Mouse (Mus musculus) testis, adult 2 months (tissue): Measurements from ENCODE around the gene Trabd. TPM values are rescaled to one million over a fixed set of nuclear protein-coding genes. Genes with fewer than 3 reads are reported as not detected.

Experiments
- H3K27ac ChIP-seq: fragments of 200-500 bp; 2 replicates; pipeline ENCODE4 v1.5.1; 2012; ENCODE audit warnings: low read depth, low read length; ENCODE audit not compliant: control insufficient read depth, insufficient read depth
- H3K27me3 ChIP-seq: fragments of 200-500 bp; 2 replicates; pipeline ENCODE4 v1.6.1; 2012; ENCODE audit warnings: mild to moderate bottlenecking, low read length, moderate library complexity; ENCODE audit not compliant: control insufficient read depth, insufficient read depth
- H3K36me3 ChIP-seq: fragments of 200-500 bp; 2 replicates; pipeline ENCODE4 v1.6.1; 2012; ENCODE audit warnings: mild to moderate bottlenecking, low read length; ENCODE audit not compliant: control insufficient read depth, insufficient read depth
- H3K4me1 ChIP-seq: fragments of 200-500 bp; 2 replicates; pipeline ENCODE4 v1.6.1; 2012; ENCODE audit warnings: low read length; ENCODE audit not compliant: control insufficient read depth, insufficient read depth
- H3K4me3 ChIP-seq: fragments of 200-500 bp; 2 replicates; pipeline ENCODE4 v1.5.1; 2012; ENCODE audit warnings: low read depth, mild to moderate bottlenecking, low read length, moderate library complexity, mixed read lengths; ENCODE audit not compliant: control insufficient read depth
- CTCF ChIP-seq: fragments of 200-500 bp; IDR thresholded peaks from 2 replicates; pipeline ENCODE4 v1.5.1; 2012; ENCODE audit warnings: low read depth, mild to moderate bottlenecking, inconsistent platforms, low read length, moderate library complexity; ENCODE audit not compliant: control insufficient read depth, insufficient read depth, insufficient replicate concordance
- POLR2A ChIP-seq: fragments of 200-500 bp; IDR thresholded peaks from 2 replicates; pipeline ENCODE4 v1.6.1; 2012; ENCODE audit warnings: low read depth, mild to moderate bottlenecking, inconsistent platforms, low read length, moderate library complexity; ENCODE audit not compliant: control insufficient read depth
- polyA plus RNA-seq: library from polyadenylated mRNA; depleted of rRNA; stranded (reverse); fragments of >200 nt; gene quantifications from 2 replicates; pipeline ENCODE4 v1.2.3, GENCODE M21; 2012; rRNA removed

Gene Trabd
- 17.3 and 19.7 TPM in 2 replicates for polyA plus RNA-seq

- Histone ChIP-seq H3K27ac (peak within 1 kb of the TSS; percentile 67), H3K4me3 (peak within 1 kb of the TSS; percentile 98), H3K36me3 (no peaks in the 10 kb centered on the region), H3K4me1 (peaks cover 22% of the 10 kb centered on the region), H3K27me3 (no peaks in the 10 kb centered on the region)
- TF ChIP-seq POLR2A, result no peak
- TF ChIP-seq CTCF, result no peak
Observed at GRCm38 (mm10) chr15:89074613-89075477, at the start of gene Trabd. Gene Trabd, plus strand, starts transcription at chr15:89075124.

DNA sequence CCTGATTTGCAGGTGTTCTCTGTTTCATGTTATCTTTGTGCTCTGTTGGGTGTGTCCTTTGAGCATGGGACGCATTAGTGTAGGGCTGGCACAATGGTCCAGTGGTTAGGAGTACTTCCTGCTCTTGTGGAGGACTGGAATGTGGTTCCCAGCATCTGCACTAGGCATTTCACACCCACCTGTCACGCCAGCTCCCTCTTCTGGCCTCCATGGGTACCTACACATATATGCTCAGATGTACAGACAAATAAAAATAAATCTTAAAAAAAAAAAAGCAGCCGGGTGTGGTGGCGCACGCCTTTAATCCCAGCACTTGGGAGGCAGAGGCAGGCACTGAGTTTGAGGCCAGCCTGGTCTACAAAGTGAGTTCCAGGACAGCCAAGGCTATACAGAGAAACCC, 30.5 kb upstream of the Trabd start:
- no peaks in the 10 kb centered on the region for H3K4me1 ChIP-seq
- no peak overlapping the region for H3K4me3 ChIP-seq
- no peaks in the 10 kb centered on the region; the same call in none of the 2 replicates for H3K36me3 ChIP-seq
- no peak overlapping the region for H3K27ac ChIP-seq
- TF ChIP-seq CTCF (no peak), POLR2A (no peak)
- H3K27me3 ChIP-seq, result no peaks in the 10 kb centered on the region

GRCm38 (mm10) chr15:89046356-89046755, 28.6 kb upstream of the Trabd start:
- no peak for TF ChIP-seq POLR2A
- TF ChIP-seq CTCF, result no peak
- no peak overlapping the region for H3K4me3 ChIP-seq

GRCm38 (mm10) chr15:89054666-89055065, 20.3 kb upstream of the Trabd start:
- H3K27me3 ChIP-seq, result no peaks in the 10 kb centered on the region
- no peaks in the 10 kb centered on the region for H3K36me3 ChIP-seq
- TF ChIP-seq POLR2A, result no peak
- H3K4me3 ChIP-seq, result peak overlapping the region; percentile 41; the same call in 1 of the 2 replicates
- peaks cover 3% of the 10 kb centered on the region; the same call in 1 of the 2 replicates for H3K4me1 ChIP-seq
- H3K27ac ChIP-seq, result no peak overlapping the region

More at GRCm38 (mm10) chr15:89046356-89046755, 28.6 kb upstream of the Trabd start:
- Histone ChIP-seq H3K4me1 (no peaks in the 10 kb centered on the region), H3K36me3 (no peaks in the 10 kb centered on the region; the same call in none of the 2 replicates), H3K27ac (no peak overlapping the region), H3K27me3 (no peaks in the 10 kb centered on the region)

DNA sequence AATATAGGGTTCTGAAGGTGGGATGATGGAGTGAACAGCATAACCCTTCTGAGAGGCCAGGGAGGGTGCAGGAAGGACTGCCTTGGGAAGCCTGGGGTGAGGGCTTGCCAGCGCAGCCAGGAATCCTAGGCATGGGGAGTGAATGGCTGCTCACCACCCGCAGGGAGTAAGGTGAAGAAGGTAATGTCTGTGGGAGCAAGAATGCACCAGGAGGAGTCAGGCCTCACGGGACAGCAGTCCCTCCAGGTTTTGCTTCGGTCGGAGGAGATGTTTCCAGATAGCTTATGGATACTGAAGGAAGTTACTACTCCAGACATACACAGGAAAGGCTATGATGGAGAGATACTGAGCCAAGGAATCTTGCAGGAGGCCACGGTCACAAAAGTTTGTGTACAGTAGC, 16.2 kb upstream of the Trabd start:
- peaks cover 3% of the 10 kb centered on the region; the same call in 1 of the 2 replicates for H3K4me1 ChIP-seq
- no peak overlapping the region for H3K27ac ChIP-seq
- H3K4me3 ChIP-seq, result peak overlapping the region; percentile 79
- TF ChIP-seq CTCF (no peak), POLR2A (no peak)
- H3K36me3 ChIP-seq, result no peaks in the 10 kb centered on the region
- no peaks in the 10 kb centered on the region for H3K27me3 ChIP-seq

DNA sequence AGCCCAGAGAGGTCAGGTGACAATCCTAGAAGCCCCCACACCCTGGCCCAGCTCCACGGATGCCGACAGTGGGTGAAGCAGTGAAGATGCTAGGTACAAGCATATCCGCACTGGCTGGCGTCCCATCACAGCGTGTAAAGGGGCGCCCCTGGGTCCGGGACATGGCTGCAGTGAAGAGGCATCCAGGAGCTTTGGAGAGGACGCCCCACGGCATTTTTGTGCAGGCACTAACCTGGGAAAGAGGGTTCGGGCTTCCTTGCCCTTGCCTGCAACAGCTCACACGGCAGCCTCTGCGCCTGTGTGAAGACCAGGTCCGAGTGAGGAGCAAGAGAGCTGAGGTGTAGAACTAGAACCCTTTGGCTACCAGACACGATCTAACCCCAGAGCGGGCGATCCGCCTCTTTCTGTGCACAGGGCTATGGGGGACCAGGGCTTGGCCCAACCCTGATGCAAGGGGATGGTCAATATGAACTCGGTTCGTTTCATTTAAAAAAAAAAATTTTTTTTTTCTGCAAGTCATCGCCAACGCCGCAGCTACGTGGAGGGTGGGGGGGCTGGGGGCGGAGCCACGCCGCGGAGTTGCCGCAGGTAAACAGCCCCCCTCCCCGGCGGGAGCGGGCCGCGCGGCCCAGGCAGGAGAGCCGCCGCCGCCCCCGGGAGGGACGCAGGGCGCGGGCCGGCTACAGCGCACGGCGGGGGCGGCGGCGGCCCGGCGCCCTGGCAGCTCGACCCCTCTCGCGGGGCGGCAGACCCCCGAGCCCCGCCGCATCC, 15.6 kb upstream of the Trabd start, which contains the start of gene Panx2:
Gene Panx2, plus strand, starts transcription at position 574 of the 771 bp plus-strand sequence.
- Histone ChIP-seq H3K4me3 (peak within 1 kb of the TSS; percentile 80), H3K27ac (no peak within 1 kb of the TSS), H3K27me3 (no peaks in the 10 kb centered on the region), H3K36me3 (no peaks in the 10 kb centered on the region), H3K4me1 (peaks cover 3% of the 10 kb centered on the region; the same call in 1 of the 2 replicates)
- no peak for TF ChIP-seq CTCF
- 0 out of 2 replicates have a peak, but pooled peaks have one; percentile 17 for TF ChIP-seq POLR2A

DNA sequence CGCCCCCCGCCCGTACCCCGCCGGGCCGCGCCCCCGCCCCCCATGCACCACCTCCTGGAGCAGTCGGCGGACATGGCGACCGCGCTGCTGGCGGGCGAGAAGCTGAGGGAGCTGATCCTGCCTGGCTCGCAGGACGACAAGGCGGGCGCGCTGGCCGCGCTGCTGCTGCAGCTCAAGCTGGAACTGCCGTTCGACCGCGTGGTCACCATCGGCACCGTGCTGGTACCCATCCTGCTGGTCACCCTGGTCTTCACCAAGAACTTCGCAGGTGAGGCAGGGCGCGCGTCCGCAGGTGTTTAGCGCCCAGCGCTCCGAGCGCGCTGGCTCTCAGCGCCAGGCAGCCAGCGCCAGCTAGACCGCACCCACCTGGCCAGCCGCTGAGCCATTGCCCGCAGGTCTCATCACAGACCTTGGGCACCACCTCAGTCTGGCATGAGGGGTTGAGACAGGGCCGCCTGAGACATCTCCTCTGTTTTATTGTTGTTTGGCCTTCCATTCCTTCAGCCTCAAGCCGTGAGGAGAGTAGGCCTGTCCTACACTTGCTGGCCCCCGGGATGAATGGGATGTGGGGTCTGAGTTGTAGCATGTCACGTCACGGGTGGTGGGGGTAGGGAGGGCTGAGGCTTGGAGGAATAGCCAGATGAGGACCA, 14.8 kb upstream of the Trabd start:
- no peaks in the 10 kb centered on the region for H3K36me3 ChIP-seq
- no peaks in the 10 kb centered on the region for H3K27me3 ChIP-seq
- TF ChIP-seq POLR2A (no peak), CTCF (no peak)
- H3K4me1 ChIP-seq, result peaks cover 3% of the 10 kb centered on the region; the same call in 1 of the 2 replicates
- H3K4me3 ChIP-seq, result peak overlapping the region; percentile 80
- no peak overlapping the region for H3K27ac ChIP-seq
